Mouse (Mus musculus): Measurements from ENCODE around the gene Zbtb20. TPM values are rescaled to one million over a fixed set of nuclear protein-coding genes. Genes with fewer than 3 reads are reported as not detected.

Gene Zbtb20
- polyA plus RNA-seq, 1 experiment, result 21.1 TPM

- no peak for DNase-seq (ENCODE audit: extremely low spot score in 1 of 2, low spot score in 1 of 2)
Measured at GRCm38 (mm10) chr16:43390387-43390786, 514.7 kb downstream of the Zbtb20 start.

DNA sequence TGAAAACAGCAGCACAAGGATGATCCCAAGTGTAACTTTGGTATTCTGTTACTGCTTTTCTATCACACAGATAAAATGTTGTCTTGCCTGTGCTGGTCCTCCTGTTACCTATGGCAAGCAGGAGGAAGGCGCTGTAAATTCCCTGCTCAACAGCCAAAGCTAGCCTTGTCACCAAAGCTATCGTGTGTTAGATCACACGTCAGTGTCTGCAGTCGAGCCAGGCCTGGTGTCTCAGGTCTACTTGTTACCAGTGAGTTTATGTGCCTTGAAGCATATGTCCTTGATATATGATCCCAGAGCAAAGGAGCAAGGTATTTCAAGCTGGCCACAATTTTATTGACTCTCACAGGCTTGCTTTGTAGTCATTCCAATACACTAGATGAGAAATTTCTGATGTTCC lies 517.7 kb downstream of the Zbtb20 start:
- no peak for DNase-seq (ENCODE audit: extremely low spot score in 1 of 2, low spot score in 1 of 2)

GRCm38 (mm10) chr16:43394013-43394568 lies 518.4 kb downstream of the Zbtb20 start:
- DNase-seq (ENCODE audit: extremely low spot score in 1 of 2, low spot score in 1 of 2), result no peak

- no peak for DNase-seq (ENCODE audit: extremely low spot score in 1 of 2, low spot score in 1 of 2)
Measured at GRCm38 (mm10) chr16:43394760-43395159, 519.1 kb downstream of the Zbtb20 start.

DNA sequence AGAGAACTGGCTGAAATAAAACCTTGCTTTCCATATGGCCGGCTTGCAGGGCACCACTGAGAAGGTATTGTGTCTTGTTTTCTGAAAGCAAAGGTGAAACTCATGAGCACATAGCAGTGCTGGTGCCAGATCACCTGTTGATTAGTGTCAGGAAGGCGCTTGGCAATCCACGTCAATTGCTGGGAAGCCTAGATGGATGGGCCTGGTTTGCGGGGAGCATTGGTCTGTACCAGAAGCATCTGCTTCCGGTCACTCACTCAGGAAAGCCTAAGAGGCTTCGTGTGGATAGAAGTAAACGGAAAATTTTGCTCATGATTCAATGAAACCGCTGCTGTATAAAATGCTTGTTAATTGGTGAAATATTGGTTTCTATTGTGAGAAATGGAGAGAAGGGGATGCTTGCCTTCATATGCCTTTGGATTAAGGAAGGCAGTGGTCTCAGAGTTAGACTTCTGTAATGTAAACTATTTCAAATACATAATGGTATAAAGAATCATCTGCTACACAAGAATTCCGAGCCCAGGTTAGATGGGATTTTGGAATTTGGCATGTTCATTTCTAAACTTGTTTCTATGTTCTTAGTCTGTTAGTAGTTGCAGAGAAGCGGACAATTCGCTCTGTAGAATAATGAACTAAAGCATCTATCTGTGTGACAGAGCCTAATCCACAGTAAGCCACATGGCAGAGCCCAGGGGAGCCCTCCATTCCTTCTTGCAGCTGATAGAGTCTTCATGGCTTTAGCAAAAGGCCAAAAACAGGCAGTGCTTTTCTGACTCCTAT lies 521.4 kb downstream of the Zbtb20 start:
- DNase-seq (ENCODE audit: extremely low spot score in 1 of 2, low spot score in 1 of 2), result no peak

GRCm38 (mm10) chr16:43397629-43398323 lies 522.1 kb downstream of the Zbtb20 start:
- no peak for DNase-seq (ENCODE audit: extremely low spot score in 1 of 2, low spot score in 1 of 2)

GRCm38 (mm10) chr16:43399428-43399827 lies 523.7 kb downstream of the Zbtb20 start:
- no peak for DNase-seq (ENCODE audit: extremely low spot score in 1 of 2, low spot score in 1 of 2)

- DNase-seq (ENCODE audit: extremely low spot score in 1 of 2, low spot score in 1 of 2), result no peak
Measured at GRCm38 (mm10) chr16:43400046-43400445, 524.4 kb downstream of the Zbtb20 start.

DNA sequence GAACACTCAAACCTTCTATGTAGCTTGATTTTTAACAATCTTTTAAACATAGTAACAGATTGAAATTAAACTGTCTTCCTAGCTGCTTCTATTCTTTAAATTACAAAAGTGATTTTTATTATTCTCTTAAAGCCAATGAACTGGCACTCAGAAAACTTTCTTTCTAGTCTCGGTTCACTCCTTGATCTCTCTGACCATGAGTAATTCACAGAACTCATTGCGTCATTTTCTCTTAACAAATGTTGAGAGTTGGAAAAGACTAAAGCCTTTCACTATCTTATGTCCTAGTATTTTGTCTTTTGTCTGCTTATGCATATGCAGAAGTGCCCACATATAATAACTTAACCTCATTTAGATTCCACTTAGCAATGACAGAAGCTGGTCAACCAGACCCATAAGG lies 525.3 kb downstream of the Zbtb20 start:
- DNase-seq (ENCODE audit: extremely low spot score in 1 of 2, low spot score in 1 of 2), result no peak

DNA sequence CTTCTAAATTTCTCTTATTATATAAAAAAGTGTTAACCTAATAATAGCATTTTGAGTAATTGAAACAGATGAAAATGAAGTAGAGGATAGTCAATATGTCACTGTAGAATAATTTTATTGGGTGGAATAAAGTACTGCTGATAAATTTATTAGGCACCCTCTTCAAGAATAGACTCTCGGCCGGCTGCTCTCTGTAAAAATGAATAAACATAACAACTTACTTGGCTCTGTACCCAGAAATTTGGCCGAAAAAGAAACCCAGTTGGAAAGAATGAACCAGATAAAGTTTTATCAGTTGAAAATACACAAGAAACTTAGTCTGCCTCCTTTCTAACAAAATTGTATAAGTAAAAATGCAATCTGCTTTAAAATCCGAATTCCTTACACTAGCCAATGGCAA lies 527.2 kb downstream of the Zbtb20 start:
- DNase-seq (ENCODE audit: extremely low spot score in 1 of 2, low spot score in 1 of 2), result no peak

DNA sequence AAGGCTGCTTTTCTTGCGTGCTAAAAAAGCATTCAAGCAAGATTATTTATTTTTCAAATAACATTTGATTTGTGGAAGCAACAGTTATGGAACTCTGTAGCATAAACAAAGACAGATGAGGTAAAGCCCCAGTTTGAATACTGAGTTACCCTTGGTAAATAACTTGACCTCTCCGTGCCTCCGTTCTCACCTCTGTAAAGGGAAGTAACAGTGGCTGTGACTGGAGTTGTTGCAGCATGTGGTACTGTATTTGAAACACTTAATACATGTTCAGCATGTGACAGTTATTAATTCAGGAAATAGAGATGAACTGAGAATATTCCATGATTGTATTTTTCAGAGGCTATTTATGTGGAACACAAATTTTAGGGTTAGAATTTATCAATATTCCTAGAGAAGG lies 529.4 kb downstream of the Zbtb20 start:
- no peak for DNase-seq (ENCODE audit: extremely low spot score in 1 of 2, low spot score in 1 of 2)

GRCm38 (mm10) chr16:43407594-43408142 lies 532.0 kb downstream of the Zbtb20 start:
- DNase-seq (ENCODE audit: extremely low spot score in 1 of 2, low spot score in 1 of 2), result no peak

GRCm38 (mm10) chr16:43408622-43409021 lies 532.9 kb downstream of the Zbtb20 start:
- no peak for DNase-seq (ENCODE audit: extremely low spot score in 1 of 2, low spot score in 1 of 2)

GRCm38 (mm10) chr16:43409108-43409909 lies 533.6 kb downstream of the Zbtb20 start:
- DNase-seq (ENCODE audit: extremely low spot score in 1 of 2, low spot score in 1 of 2), result no peak

GRCm38 (mm10) chr16:43409910-43410612 lies 534.4 kb downstream of the Zbtb20 start:
- peak in 1 of 2 experiments; percentile 25 for DNase-seq (ENCODE audit: extremely low spot score in 1 of 2, low spot score in 1 of 2)

GRCm38 (mm10) chr16:43410613-43410974 lies 534.9 kb downstream of the Zbtb20 start:
- no peak for DNase-seq (ENCODE audit: extremely low spot score in 1 of 2, low spot score in 1 of 2)

- DNase-seq (ENCODE audit: extremely low spot score in 1 of 2, low spot score in 1 of 2), result no peak
Measured at GRCm38 (mm10) chr16:43415864-43416263, 540.2 kb downstream of the Zbtb20 start.

DNA sequence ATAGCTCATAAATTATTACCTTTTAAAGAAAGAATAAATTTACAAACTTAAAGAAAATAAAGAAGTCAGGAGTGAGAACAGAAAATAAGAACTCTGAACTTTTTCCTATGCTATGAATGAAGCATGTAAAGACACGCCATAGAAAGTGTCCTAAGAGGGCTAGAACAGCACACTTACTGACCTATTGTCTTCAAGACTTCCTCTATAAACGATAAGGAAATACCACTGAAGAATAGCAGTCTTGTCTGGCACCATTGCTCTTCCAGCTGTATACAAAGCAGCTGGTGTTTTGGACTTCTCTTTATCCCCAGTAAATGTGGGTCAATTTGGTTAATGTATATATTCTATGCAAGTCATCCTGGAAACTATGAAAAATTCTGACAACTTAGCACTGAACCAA lies 544.2 kb downstream of the Zbtb20 start:
- DNase-seq (ENCODE audit: extremely low spot score in 1 of 2, low spot score in 1 of 2), result no peak

DNA sequence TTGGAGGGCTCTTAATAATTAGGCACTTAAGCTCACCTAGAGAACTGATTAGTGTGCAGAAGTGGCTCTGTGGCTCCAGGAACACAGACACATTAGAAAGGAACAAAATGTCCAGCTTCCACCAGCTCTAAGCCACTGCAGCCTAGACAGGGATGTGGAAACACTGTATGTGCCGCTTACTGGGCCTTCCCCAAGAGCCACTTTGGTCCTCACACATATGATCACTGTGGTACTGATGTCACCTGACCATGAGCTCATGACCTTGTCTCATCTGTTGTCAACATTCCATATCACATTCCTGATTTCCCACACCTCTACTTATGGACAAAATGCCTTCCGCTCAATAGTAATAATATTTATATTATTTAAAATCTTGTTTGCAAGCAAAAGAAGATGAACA lies 553.3 kb downstream of the Zbtb20 start:
- no peak for DNase-seq (ENCODE audit: extremely low spot score in 1 of 2, low spot score in 1 of 2)

GRCm38 (mm10) chr16:43430030-43430429 lies 554.3 kb downstream of the Zbtb20 start:
- no peak for DNase-seq (ENCODE audit: extremely low spot score in 1 of 2, low spot score in 1 of 2)
